11 mouse cellular contexts compared by ENCODE assay signal in genomic region chr2:45197342-45197741, GRCm38 (mm10).
DNase-seq lines count a peak whose midpoint lies in the region; ATAC-seq and TF ChIP-seq lines count a peak whose summit lies in the region.
"Had no signal": no experiment of that assay in that cellular context is flagged by ENCODE, and none has a peak within 500 bp of the region (broad histone marks: within the 10 kb centered on the region; RNA-seq: fewer than 3 reads in every experiment).

No protein-coding gene starts in this region.

- H3K4me2 ChIP-seq in liver, embryonic 11.5 days = no peak overlapping the region
- no peak overlapping the region for H3K4me2 ChIP-seq in hindbrain, embryonic 16.5 days (ENCODE audit: low read length)
- H3K4me2 ChIP-seq: neural tube, embryonic 13.5 days had no signal

- H3K4me1 ChIP-seq in liver, adult 2 months (ENCODE audit: control insufficient read depth, insufficient read depth, low read length) = no peaks in the 10 kb centered on the region; the same call in 1 of the 2 replicates
- no peaks in the 10 kb centered on the region for H3K4me1 ChIP-seq in liver, embryonic 11.5 days (replicated peaks; ENCODE audit: control insufficient read depth, insufficient read depth, low read length)
- H3K4me1 ChIP-seq in hindbrain, embryonic 10.5 days (replicated peaks) = no peaks in the 10 kb centered on the region; the same call in 1 of the 2 replicates
- H3K4me1 ChIP-seq in hindbrain, embryonic 16.5 days (ENCODE audit: control insufficient read depth, insufficient read depth, low read depth, low read length) = no peaks in the 10 kb centered on the region
- H3K4me1 ChIP-seq: neural tube, embryonic 13.5 days had no signal

- H3K27me3 ChIP-seq in liver, adult 2 months (ENCODE audit: control insufficient read depth, insufficient read depth, low read length) = no peaks in the 10 kb centered on the region
- H3K27me3 ChIP-seq in liver, embryonic 11.5 days (replicated peaks; ENCODE audit: control insufficient read depth, insufficient read depth, low read length) = no peaks in the 10 kb centered on the region
- no peaks in the 10 kb centered on the region for H3K27me3 ChIP-seq in hindbrain, embryonic 10.5 days (ENCODE audit: insufficient read depth, poor library complexity, severe bottlenecking)
- no peaks in the 10 kb centered on the region for H3K27me3 ChIP-seq in hindbrain, embryonic 16.5 days (replicated peaks; ENCODE audit: control insufficient read depth, insufficient read depth, low read length)
- H3K27me3 ChIP-seq: neural tube, embryonic 13.5 days had no signal

- H3K27ac ChIP-seq in liver, adult 2 months (replicated peaks; ENCODE audit: insufficient read depth, low read depth, low read length) = 0 out of 2 replicates have a peak overlapping the region, but pooled peaks have one; percentile 29
- no peak overlapping the region for H3K27ac ChIP-seq in liver, embryonic 11.5 days (ENCODE audit: low read depth, low read length)
- H3K27ac ChIP-seq in hindbrain, embryonic 10.5 days = no peak overlapping the region
- no peak overlapping the region for H3K27ac ChIP-seq in hindbrain, embryonic 16.5 days (ENCODE audit: low read depth, low read length)
- H3K27ac ChIP-seq: liver, embryonic 14.5 days; neural tube, embryonic 13.5 days had no signal

- H3K4me3 ChIP-seq in liver, adult 2 months (ENCODE audit: insufficient read depth, low read depth, low read length) = no peak overlapping the region
- no peak overlapping the region for H3K4me3 ChIP-seq in liver, embryonic 11.5 days (ENCODE audit: low read depth, low read length)
- H3K4me3 ChIP-seq in hindbrain, embryonic 10.5 days = no peak overlapping the region
- no peak overlapping the region for H3K4me3 ChIP-seq in hindbrain, embryonic 16.5 days (ENCODE audit: low read length)
- H3K4me3 ChIP-seq: neural tube, embryonic 13.5 days had no signal

- no peak for TF ChIP-seq CTCF in liver, adult 2 months (IDR thresholded peaks at IDR 0.05; ENCODE audit: low read depth, low read length)

- TF ChIP-seq POLR2A in liver, adult 2 months (IDR thresholded peaks at IDR 0.05; ENCODE audit: extremely low read depth, insufficient read depth, low read length) = no peak

- WGBS in liver, adult 2 months = 78% methylated on average over 10 of the region's 10 CpGs
- WGBS in liver, embryonic 11.5 days = 66% methylated on average over 10 of the region's 10 CpGs
- 83% methylated on average over 10 of the region's 10 CpGs for WGBS in hindbrain, embryonic 10.5 days
- WGBS in hindbrain, embryonic 16.5 days = 80% methylated on average over 10 of the region's 10 CpGs

- H3K9me3 ChIP-seq in liver, embryonic 11.5 days (ENCODE audit: control insufficient read depth, low read length) = no peaks in the 10 kb centered on the region
- no peaks in the 10 kb centered on the region for H3K9me3 ChIP-seq in hindbrain, embryonic 10.5 days
- H3K9me3 ChIP-seq in hindbrain, embryonic 16.5 days (ENCODE audit: control insufficient read depth, low read length) = no peaks in the 10 kb centered on the region
- H3K9me3 ChIP-seq: neural tube, embryonic 13.5 days had no signal

- H3K79me2 ChIP-seq in liver, adult 2 months (ENCODE audit: control insufficient read depth, insufficient read depth, low read length) = no peaks in the 10 kb centered on the region

- no peak for ATAC-seq in liver, embryonic 11.5 days (replicated peaks; ENCODE audit: low FRiP score)
- peak; percentile 50 for ATAC-seq in common myeloid progenitor, adult 5-6 weeks (replicated peaks; ENCODE audit: low read depth, poor library complexity, severe bottlenecking)
- ATAC-seq in hindbrain, embryonic 16.5 days = no peak

- peak; percentile 96 for DNase-seq in heart, adult 11 months
- no peak for DNase-seq in heart, postnatal 4 days
- DNase-seq in liver, adult 2 months (ENCODE audit: extremely low read depth, low read depth, low spot score) = peak; percentile 49
- no peak for DNase-seq in liver, embryonic 11.5 days (ENCODE audit: low spot score)
- peak; percentile 6 for DNase-seq in naive thymus-derived CD4-positive, alpha-beta T cell, adult 2 months (ENCODE audit: low read depth)
- DNase-seq in hindbrain, embryonic 10.5 days (ENCODE audit: low spot score) = no peak
- DNase-seq: kidney, adult 8-10 months had no signal

- H3K36me3 ChIP-seq in liver, adult 2 months (ENCODE audit: control insufficient read depth, insufficient read depth, low read length) = no peaks in the 10 kb centered on the region
- no peaks in the 10 kb centered on the region for H3K36me3 ChIP-seq in liver, embryonic 11.5 days (ENCODE audit: control insufficient read depth, insufficient read depth, low read length)
- H3K36me3 ChIP-seq in hindbrain, embryonic 10.5 days = no peaks in the 10 kb centered on the region
- H3K36me3 ChIP-seq in hindbrain, embryonic 16.5 days (ENCODE audit: control insufficient read depth, insufficient read depth, low read length) = no peaks in the 10 kb centered on the region
- H3K36me3 ChIP-seq: neural tube, embryonic 13.5 days had no signal

- no peak overlapping the region for H3K9ac ChIP-seq in liver, adult 2 months (ENCODE audit: low read depth, low read length)
- no peak overlapping the region for H3K9ac ChIP-seq in liver, embryonic 11.5 days (ENCODE audit: low read depth, low read length)
- no peak overlapping the region for H3K9ac ChIP-seq in hindbrain, embryonic 16.5 days (ENCODE audit: low read depth, low read length)
- H3K9ac ChIP-seq: liver, embryonic 14.5 days; neural tube, embryonic 13.5 days had no signal

Comparison
In these comparisons a context has a peak if more than half of its experiments do, and no peak if none do; other contexts are left out.
1. DNase-seq: peak in heart, adult 11 months (single experiment), liver, adult 2 months (single experiment) and naive thymus-derived CD4-positive, alpha-beta T cell, adult 2 months (single experiment); none in heart, postnatal 4 days (single experiment), liver, embryonic 11.5 days (single experiment) and hindbrain, embryonic 10.5 days (single experiment).